Mouse (Mus musculus) activated CD4-positive, CD25-positive, alpha-beta regulatory T cell, adult 4 months (primary cell): Measurements from ENCODE around the gene Cd247. TPM values are rescaled to one million over a fixed set of nuclear protein-coding genes. Genes with fewer than 3 reads are reported as not detected.

Source experiments
- ATAC-seq: one replicate; pipeline ENCODE4 v1.8.0; 2017
- polyA plus RNA-seq, 2 experiments: library from polyadenylated mRNA; unstranded; fragments of 100-300 nt; shearing (Covaris generic); gene quantifications; one replicate each; pipeline ENCODE4 v1.2.1; 2017

Cd247 gene
- polyA plus RNA-seq, 2 experiments from 2014 or later, result 370 TPM

DNA sequence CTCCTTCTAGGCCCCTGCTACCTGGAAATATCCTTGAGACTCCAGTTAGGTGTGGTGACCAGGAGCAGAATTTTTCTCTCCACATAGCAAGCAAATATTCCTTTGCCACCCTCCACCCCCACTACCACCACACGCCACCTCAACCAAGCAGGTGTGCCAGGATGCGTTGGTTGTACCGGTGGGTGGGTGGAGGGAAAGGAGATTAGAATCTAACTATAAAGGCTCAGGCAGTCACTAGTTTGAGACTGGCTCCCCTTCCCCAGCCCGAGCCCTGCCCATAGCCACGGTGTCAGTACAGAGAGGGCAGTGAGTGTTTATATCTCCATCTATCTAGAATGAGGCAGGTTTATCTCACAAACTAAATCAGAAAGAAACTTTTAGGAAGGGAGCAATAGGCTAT lies 39.7 kb downstream of the Cd247 start:
- ATAC-seq, result peak; percentile 51

DNA sequence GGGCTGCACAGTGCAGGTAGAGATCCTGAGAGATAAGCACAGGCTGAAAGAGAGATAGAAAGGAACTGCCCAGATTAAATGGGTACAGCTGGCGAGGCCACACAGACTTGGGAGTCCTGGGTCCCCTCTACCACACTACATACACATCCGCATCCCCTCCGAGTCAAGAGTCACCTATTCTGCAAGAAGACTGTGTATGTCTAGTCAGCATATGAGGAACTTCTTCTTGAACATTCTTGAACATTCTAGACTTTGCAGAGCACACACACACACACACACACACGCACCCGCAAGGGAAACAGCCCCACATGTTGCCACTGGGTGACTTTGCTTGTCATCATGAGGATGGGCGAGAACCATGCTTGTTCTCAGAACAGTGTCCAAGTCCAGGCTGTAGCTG lies 40.1 kb downstream of the Cd247 start:
- ATAC-seq, result peak; percentile 18

DNA sequence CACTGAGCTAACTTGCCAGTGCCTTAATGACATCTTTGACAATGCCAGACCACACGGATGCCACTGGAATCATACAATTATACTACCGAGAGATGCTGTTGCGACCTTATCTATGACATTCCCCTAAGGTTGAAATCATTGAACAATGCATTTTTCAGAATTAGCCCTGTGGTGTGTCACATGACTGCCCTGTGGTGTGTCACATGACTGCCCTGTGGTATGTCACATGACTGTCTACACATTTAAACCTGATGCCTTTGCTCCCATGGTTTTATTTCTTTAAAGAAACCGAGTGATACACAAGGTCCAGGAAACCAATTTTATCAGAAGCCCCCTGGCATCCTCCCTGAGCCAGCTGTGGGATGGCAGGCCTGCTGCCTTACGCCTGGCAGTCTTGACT lies 41.4 kb downstream of the Cd247 start:
- no peak for ATAC-seq

DNA sequence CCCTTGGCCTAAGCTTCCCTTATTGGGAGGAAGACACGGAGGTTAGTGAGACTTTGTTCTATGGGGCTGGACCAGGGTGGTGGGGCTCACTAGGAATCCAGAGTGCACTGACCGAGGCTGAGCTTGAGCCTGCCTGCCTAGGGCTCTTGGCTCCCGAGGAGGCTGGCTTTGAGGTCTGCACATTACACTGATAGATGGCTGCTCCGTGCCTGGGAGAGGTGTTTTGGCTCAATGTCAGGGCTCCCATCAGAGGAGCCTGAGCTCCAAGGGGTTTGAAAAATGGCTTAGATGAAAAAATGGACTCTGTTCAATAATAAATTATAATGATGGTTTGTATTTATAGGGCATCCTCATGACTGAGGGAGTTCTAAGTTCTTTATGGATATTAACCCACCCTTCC lies 44.8 kb downstream of the Cd247 start:
- ATAC-seq, result no peak

DNA sequence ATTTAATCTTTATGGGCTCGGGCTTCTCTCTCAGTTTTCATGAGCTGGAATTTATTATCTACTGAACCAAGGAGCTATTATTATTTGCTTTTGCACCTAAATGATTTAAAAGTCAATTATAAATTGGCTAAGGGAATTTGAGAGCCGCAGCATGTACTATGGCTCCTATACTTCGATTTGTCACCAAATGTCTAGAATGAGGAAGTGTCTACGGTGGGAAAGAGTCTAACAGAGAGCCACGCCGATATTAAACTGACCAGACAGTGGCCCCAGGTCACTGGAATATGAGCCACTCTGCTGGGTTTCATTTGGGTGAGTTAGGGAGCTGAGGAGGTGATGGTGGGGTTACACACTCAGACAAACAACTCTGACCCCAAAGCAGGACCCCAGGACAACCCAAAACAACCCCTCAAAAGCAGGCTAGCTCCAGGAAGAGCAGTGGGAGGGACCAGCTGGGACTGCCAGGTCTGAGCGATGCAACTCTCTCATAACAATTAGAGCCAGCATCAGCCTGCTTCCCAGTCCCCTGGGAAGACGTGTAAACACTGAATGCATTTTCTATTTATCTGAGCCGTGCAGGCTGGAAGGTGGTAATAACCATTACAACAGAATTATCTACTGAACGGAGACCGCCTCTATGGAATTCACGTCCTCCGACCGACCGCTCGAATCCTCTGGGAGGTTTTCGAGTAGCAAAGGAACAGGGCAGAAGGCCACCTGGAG lies 45.6 kb downstream of the Cd247 start:
- ATAC-seq, result no peak

DNA sequence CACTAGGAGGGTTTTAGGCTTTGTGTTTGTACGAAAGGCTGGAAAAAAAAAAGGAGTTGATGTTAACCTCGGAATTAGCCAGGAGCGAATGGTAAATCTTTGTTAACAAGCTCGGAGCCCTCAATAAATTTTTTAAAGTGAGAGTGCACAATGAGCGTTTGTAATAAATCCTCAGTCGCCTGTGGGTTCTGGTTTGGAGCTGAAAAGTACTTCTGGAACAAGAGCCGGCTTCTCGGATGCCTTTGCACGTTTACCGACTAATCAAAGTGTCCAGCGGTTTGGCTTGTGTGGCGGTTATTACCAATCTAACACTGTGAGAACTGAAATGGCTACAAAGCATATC lies 46.1 kb downstream of the Cd247 start:
- no peak for ATAC-seq

DNA sequence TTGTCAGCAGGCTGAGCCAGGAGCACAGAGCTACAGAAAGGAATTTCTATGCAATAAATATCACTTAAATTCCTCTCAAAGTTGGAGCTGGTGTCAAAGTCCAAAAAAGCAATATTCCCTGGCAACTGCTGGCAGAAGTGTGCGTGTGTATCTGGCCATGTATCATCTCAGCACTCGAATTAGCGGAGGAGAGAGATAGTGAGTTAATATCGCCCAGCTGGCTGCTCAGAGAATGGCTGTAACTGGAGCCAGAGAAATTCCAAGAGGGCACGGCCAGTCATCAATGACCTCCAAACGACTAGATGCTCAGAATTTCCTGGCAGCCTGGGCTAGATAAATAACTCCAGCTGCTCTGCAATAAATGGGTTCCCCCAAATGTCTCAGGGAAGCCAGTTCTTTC lies 48.0 kb downstream of the Cd247 start:
- ATAC-seq, result no peak

DNA sequence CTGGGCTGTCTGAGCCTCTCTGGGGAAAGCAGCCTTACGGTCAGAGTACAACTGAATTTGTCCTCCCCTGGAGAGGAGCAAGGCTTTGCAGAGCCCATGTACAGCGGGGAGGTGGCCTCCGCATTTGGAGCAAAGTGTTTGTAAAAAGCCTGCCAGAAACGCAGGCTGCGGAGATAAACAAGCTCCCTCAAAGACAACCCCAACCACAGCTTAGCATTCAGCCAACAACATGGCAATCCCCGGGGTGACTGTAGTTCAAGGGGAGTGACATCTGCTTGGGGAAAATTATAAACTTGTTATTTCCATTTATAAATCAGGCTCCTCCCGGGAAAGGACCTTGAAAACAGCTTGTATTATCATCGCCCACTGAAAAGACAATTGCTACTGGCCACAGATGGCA lies 49.1 kb downstream of the Cd247 start:
- peak; percentile 45 for ATAC-seq

DNA sequence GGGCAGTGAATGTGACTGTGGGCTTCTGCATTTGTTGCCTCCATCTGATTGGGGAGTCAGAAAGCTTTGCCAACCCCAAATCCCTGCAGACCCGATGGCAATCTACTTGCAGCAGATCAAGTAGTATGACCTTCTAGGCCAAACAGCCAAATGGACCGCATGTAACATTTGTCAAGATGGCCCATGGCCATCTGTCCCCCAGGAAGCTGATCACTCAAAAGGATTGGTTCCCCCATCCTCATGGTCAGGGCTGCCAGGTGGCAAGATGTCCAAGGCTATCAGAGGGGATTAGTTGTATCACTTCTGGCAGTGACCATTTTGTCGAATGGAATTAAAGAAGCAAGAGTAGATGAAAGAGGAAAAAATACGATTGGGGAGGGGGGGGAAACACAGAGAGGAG lies 50.7 kb downstream of the Cd247 start:
- no peak for ATAC-seq

DNA sequence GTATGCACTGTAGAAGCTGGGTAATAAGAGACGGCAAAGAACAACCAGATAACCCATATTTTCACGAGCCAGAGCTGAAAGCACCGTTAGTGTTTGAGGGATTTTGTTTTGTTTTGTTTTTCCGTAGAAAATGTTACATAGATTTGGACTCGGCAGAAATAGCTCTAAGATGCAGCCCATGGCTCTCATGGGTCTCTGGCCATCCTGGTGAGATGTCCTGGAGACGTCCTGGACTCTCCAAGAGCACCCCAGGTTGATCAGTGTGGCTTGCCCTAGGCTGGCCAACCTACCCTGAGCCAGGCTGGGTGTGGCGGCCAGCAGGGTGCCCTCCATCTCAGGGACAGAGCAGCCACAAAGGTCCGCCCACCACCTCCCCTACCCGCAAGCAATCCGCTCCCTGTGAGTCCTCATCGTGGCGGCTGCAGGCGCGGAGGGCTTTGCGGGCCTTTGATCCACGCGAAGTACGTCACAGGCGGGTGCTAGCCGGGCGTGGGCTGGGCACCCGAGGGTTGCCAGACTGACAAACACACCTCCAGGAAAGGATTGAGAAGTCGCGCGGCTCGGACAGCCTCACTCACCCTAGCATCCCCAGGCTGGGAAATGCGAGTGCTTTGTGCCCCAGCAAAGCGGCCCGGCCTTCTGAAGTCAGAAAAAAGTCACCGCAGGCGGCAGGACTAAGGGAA lies 52.2 kb downstream of the Cd247 start:
- peak; percentile 5 for ATAC-seq

DNA sequence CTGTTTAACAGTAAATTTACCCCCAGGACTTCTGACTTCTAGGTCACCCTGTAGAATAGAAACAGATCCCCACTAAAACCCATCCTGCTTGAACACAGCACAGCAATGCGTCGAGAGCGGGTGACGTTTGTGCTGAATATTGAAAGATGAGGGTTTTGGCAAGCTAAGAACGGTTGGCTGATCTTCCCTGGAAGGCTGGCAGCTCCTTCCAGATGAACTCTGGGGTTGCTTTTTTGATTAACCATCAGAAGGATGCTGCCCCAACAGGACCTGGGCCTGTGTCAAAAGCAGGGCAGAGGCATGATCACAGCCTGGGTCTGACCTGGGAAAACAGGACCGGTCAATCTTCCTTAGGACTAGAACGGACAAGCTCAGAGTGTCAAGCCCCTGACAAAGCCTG lies 53.7 kb downstream of the Cd247 start:
- ATAC-seq, result no peak

DNA sequence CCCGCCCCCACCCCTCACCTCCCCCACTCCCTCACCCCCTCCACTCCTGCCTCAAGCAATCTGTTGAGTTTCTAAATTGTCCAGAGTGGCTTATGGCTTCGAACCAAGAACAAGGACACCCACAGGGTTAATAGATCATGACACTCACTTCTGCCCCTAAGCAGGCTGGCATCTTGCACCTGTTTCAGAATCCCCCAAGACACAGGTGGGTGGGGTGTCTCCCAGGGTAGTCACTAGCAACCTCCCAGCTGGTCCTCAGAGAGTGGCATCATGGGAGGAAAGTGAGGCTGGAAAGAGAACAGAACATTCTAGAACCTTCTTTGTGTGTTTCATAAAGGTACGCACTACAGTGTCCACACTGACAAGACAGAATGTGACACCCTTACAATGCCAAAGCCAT lies 55.1 kb downstream of the Cd247 start:
- ATAC-seq, result peak; percentile 1

DNA sequence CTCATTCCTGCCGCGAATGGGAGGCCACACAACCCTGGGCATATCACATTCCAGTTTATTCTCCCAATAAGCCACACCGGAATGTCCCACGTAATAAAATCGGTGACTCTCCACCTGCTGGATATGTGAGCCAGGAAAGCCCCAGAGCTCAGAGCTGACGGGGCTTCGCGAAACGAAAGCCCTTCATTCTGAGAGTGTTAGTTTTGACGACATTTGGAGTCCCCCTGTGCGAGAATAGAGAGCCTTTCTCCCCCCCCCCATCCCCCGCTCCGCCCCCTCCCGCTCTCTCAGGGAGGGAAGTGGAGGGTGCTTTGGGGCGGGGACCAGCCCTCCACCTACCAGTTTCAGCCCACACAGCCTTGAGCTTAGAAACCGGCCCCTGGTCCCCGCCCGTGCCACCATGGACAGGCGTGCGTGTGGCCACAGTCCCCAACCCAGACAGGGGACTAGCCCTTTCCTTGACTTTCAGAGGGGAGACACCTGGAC lies 56.0 kb downstream of the Cd247 start:
- ATAC-seq, result peak; percentile 53

DNA sequence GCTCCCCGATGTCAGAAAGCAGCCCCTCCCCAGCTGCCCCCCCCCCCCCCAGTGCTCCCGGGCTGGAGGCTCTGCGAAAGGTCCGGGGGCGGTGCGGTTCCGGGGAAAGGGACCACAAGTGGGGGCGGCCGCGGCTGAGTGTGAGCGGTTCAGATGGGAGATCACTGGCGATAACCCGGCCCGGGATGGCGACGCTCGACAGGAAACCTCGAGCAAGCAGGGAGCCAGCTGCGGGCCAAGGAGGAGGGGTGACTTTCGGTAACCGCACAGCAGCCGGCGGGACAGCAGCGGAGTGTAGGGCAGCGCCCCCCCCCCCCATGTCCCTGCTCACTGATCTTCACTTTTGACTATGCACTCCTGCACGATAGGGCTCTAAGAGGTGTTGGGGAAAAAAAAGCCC lies 56.5 kb downstream of the Cd247 start:
- ATAC-seq, result peak; percentile 48

DNA sequence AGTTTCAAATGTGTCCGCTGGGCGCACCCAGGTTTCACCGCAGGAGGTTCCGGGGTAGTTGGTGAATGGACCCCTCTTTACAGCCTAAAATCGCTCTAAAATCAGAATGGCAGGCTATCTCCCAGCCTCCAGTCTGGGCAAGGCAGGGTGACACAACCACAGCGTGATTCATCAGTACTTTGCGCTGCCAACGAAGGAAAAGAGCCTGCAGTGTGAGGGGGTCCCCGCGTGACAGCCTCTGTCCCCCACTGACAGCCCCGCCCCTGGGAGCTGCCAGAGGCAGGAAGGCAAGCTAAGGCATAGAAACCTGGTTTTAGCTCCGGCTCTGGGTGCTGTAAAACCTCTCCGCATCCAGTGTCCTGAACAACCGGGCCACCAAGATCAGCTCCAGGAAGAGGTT lies 56.9 kb downstream of the Cd247 start:
- ATAC-seq, result peak; percentile 2

DNA sequence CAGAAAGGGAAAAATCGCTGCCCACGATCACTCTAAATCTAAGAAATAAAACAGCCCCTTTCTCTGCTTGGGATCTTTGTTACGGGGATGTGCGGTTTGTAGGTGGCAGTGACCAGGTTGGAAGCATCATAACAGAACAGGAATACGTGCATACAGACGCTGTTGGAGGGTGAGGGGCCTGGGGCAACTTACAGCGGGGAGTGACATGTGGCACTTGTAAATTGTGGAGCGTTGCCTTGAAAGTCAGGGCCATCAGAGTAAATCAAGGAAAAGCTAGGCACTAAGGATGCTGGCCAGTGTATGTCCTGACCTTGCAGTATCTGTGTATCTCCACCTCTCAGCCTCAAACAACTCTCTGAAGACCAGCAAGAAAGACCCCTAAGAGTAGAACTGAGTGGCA lies 59.9 kb downstream of the Cd247 start:
- no peak for ATAC-seq

DNA sequence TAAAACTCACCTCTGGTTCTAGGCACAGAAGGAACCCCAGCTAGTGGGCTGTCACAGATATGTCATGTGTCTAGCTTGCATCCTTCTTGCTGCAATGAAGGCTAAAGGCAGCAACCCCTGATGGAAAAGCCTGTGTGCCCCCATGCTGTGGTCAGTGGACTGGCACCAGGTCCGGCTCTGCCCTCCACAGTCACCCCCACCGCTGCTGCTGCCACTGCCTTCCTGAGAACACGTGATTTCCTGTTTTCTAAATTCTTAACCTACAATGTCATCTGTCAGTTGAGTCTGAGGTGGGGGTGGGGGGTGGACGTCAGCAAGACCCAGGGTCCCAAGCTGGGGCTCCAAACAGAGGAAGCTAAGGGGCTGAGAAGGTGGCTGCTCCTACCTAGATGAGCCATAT lies 60.4 kb downstream of the Cd247 start:
- peak; percentile 44 for ATAC-seq

DNA sequence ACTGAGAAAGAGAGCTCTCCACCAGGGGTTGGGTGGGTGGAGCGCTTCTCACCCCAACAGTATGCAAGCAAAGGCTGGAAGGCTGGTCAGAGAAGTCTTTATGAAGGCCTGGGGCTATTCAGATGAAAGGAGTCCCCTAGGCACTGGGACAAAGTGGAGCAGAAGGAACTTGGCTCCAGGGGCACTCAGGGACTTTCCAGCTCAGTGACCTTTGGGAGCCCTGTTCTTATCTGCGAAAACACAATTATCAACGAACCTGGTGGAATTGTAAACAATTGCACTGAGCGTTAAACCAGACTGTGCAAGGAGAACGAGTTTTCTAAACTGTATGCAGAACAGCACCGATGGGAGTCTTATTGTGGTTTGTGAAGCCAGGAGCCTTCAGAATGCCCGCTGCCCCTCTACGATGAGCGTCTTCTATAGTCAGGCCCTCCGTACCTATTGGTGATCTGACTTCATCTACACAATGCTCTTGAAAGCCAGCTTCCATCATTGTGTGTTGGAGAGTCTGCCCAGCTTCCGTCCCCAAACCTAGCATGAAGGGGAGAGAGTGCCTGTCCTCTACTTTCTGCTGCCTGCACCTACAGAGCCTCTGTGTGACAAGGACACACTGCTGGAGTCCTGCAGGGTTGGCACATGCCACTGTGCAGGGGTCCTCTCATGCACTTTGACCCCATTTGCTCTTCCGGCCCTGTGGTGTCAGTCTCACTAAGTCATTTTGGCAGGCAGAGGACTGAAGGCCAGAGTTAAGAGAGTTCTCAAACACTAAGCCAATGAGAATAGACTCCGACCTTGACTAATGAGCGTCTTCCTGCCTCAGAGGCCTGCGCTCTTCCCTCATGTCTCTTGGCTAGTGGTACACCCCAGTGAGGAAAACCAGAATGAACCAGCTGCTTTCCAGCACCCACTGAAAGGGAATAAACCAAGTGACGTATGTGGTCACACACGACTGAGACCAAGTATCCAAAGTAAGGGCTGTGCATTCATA lies 61.3 kb downstream of the Cd247 start:
- no peak for ATAC-seq

DNA sequence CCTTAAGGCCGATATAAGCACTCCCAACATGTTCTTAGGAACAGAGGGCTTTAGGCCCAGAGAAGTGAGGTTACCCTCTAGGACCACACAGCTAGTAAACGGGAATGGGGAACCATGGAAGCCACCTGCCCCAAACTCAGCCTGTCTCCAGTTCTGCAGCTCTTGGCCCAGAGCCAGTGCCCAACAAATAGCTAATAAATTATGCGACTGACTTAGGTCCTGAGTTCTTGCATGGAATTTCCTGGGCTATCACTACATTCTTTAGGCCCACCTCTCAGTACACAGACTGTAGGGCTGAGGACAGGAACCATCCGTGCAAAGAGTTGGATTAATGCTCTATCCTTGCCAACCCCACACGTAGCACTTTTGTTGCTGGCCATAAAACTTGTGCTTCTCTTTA lies 63.6 kb downstream of the Cd247 start:
- no peak for ATAC-seq

DNA sequence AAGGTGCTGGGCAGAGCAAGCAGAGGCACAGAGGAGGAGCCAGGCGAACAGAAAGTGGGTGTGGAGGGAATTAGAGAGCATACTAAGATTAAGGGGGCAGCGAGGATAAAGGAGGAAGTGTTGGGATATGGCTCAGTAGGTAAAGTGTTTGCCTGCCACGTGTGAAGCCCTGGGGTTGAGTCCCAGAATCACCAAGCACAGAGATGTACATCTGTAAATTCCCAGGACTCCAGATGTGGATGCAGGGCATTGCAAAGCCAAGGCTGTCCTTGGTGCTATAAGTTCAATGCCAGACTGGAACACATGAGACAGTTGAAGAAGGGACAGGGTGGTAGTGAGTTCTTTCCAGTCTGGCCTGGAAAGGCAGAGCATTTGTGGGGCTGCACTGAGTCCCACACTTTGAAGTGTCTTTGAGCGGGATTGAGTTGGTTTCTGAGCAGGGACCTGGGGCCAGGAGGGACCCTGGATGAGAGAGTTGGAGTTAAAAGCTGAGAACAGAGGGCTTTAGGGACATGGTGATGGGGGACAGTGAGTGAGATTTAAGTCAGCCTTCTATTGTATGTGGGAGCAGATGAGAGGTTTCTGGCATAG lies 64.7 kb downstream of the Cd247 start:
- ATAC-seq, result no peak

DNA sequence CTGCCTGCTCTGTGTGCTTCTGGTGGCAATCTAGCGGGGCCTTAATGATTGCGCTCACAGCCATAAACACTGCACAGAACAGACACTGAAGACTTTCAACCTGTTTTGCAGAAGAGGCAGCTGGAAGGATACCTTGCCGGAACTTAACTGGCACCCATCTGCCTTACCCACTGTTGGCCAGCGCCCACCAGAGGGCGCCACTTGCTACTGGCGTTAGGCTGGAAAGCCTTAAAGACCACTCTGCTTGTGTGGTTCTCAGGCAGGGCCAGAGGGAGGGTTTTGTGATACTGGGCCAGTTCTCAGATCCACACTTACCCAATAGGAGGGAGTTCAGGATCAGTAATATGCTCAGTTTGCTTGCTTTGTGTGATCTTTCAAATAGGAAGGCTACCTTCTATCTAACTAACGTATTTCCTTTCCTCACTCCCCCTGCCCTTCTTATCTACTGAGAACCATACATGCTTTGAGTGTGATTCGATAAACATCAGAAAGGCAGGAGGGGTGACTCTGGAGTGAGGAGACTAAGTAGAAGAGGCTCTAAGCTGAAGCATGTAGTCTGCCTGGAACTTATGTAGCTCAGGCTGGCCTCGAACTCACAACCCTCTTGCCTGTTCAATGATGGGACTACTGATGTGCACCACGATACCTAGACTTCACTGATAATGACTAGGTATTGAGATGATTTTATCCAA lies 65.4 kb downstream of the Cd247 start:
- ATAC-seq, result no peak
